Mouse (Mus musculus): ENCODE measurements around the gene 4930412O13Rik.

4930412O13Rik gene

DNA sequence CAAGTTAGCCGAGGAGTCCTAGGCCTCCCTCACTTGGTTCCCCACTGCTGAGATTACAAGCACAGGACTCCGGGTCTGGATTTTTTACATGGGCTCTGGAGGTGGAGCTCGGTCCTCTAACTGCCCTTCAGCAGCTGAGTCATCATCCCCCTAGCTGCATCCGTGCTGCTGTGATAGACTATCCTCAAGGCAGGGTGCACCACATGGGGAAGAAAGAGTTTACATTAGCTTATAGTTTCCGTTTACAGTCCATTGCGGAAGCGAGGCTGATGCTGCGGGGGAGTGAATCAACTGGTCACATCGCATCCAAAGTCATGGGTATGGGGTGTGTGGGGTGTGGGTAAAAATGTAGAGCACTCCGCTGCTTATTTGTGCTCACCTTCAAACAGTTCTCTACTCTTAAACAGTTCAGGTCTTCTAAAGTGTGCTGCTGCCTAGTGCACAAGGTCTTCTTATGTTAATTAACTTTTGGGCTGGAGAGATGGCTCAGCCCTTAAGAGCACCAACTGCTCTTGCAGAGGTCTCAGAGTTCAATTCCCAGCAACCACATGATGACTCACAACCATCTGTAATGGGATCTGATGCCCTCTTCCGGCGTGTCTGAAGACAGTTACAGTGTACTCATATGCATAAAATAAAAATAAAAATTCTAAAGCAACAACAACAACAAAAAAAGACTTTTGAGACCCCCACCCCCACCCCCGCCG, 23.0 kb downstream of the 4930412O13Rik start:
- DNase-seq: no peak

- no peak for DNase-seq
Measured at GRCm38 (mm10) chr2:9905995-9906394, 24.9 kb downstream of the 4930412O13Rik start.

DNA sequence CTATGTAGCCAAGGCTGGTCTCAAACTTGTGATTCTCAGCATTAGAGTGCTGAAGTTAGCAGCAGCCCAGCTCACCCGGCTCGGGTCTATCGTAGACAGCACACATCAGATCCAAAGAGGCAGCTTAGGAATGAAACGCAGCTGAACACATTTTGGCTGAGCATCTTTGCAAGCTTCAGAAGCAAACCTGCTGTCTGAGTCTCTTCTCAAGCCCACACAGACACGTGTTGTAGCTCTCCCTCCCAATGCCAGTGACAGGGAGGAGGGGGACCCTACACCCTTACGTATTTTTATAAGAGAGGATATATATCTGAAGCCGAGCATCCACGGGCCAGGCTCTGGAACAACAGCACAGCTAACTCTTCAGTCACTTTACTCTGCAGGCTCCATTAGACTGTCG, 36.5 kb downstream of the 4930412O13Rik start:
- DNase-seq: no peak

- DNase-seq: no peak
Measured at GRCm38 (mm10) chr2:9918691-9919471, 37.8 kb downstream of the 4930412O13Rik start.

DNA sequence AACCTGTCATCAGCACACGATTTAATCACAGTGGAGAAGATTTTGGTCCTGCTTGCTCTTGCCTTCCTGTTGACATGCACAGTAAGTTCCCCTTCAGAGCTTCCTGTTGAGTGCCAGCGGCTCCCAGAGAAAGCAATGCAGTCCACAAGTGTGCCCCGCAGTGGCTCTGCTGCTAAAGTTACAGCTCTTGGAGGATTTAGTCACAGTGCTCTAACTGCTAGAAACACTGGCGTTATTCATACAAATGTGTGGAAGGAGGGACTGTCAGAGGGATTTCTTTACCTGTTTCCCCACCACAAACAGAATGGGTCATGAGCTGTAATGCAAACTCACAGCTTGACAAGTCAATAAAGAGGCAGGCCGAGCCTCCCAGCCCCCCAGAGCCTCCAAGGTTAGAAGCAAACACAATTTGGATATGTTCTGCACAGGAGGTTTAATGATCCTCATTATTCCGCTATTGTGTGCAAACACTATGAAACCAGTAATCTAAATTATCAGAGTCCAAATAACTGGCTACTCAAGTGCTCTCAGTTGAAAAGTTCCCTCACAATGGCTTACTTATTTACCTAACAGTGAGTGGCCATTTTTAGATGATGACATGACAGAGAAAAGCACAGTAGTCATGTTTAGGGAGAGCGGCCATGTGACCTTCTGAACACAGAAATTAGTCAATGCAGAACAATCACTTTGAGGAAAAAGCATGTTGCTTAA, 45.3 kb downstream of the 4930412O13Rik start:
- no peak for DNase-seq

- no peak for DNase-seq
Measured at GRCm38 (mm10) chr2:9926905-9927283, 45.8 kb downstream of the 4930412O13Rik start.

Measured in right cerebral cortex, postnatal 25 days (tissue).